Mouse (Mus musculus) adrenal gland, adult 8-10 months (tissue): ENCODE measurements around the gene Mettl13. TPM values are rescaled to one million over a fixed set of nuclear protein-coding genes. Genes with fewer than 3 reads are reported as not detected.

Experiments used
- DNase-seq: peaks from one replicate; pipeline ENCODE4 v3.0.0; 2022
- total RNA-seq, 4 experiments: library from RNA; stranded (reverse); gene quantifications; 2 replicates each; pipeline ENCODE4 v1.2.4; 2022

The Mettl13 gene
- total RNA-seq, 4 experiments from 2014 or later, result 16.3 to 34.5 (median 22.1) TPM

GRCm38 (mm10) chr1:162531584-162531983 is 16.8 kb downstream of the Mettl13 start:
- no peak for DNase-seq

GRCm38 (mm10) chr1:162530666-162531065 is 17.7 kb downstream of the Mettl13 start:
- DNase-seq, result no peak

DNA sequence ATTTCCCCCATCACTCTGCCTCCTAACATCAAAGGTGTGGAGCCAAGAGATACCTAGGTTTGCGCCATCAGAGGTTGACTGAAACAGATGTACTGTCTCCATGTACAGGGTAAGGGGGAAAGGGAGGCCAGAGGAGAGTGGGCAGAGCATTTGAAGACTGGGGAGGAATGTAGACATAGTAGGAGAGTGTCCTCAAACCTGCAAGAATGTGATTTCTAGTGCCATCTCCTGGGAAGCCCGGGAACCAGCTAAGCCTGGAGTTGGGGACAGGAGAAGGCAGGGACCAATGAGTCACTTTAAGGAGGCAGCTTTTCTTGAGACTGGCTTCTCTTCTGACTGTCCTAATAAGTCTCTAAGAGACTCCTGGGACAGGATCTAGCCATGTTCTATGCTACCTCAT is 18.7 kb downstream of the Mettl13 start:
- DNase-seq, result no peak

- no peak for DNase-seq
Observed at GRCm38 (mm10) chr1:162515116-162515515, 33.2 kb downstream of the Mettl13 start.

- DNase-seq, result no peak
Observed at GRCm38 (mm10) chr1:162510013-162510356, 38.4 kb downstream of the Mettl13 start.

DNA sequence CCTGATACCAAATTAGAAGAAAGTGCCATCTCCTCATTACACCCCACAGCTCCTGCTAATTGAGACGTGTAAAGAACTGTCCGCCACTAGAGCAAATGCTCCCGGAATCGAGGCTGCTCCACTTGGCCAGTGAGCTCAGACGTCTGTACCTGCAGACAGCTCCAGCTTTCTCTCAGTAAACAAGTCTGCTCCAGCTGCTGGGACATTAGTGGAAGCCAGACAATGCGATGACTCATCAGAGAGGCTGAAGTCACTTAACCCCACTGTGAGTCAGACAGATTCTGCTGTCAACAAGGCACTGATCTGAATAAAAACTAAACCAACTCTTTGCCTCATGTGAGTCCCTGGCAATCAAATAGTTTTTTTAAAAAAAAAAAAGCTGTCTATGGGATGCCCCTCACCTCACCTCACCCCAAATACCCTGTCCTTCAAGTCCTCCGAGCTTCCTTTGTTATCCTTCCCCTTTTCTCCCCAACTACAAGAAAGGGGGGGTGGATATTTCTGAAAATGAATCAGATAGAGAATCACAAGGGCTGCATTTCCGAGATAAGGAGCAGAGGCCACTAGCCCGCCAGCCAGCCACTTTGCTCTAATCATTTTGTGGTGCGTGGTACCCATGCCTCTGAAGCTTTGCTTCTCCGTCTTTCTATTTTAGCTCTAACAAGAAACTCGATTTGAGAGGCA is 38.9 kb downstream of the Mettl13 start:
- peak; percentile 76 for DNase-seq

DNA sequence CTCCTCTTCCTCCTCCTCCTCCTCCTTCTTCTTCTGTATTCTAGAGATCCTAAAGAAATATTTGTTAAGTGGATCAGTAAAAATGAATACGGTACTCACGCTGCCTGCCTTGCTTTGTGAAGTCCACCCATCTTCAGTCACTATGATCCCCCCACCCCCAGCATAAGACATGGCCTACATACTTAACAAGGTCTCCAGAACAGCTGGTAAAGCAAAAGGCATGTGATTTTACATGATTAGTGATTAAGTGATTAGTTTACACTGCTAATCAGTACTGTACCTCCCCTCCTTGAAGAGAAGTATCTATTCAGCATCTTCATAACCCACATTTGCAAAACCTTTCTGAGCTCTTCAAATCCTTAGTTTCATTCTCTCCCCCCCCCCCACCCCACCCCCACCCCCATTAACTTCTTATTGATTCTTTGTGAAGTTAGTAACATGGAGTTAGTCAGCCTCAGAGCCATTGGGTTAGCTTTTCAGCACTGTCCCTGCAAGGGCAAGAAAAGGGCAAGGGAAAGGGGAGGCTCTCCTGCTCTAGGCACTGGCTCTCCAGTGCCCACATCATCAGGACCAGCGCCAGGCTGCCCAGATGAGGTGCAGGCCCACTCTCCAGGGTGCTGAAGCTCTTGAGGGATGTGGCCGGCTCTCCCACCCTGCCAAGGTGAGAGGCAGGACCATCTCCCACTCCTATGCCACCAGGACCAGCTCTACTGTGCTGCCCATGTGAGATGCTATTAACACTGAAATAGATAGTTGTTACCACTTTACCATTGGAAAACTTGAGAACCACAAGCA is 39.9 kb downstream of the Mettl13 start:
- DNase-seq, result no peak

GRCm38 (mm10) chr1:162506516-162506915 is 41.8 kb downstream of the Mettl13 start:
- DNase-seq, result no peak

DNA sequence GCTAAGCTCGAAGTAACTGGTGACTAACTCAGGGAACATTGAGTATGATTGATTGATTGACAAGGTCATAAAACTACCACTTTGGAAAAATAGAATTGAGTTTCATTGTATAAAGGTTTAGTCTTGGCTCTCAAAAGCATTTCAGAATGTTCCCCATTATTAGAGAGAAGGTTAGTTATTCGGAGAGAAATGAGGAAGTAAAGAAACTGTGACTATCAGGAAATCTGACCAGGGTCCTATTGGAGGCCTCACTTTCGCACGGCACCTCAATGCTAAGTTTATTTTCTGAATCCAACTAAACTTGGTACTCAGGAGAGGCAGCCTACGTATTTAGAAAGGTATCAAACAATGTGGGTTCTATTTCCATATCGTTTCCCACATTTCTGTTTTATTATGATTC is 42.7 kb downstream of the Mettl13 start:
- no peak for DNase-seq

Other genes starting within 250 kb of the Mettl13 start
- 10 to 100 TPM; 13.8 to 48.5 (median 27.9) TPM for gene Dnm3, start 70.5 kb downstream of the Mettl13 start, total RNA-seq
- 10 to 100 TPM; 43.3 to 63.0 (median 53.2) TPM for gene Vamp4, start 22.0 kb upstream of the Mettl13 start, total RNA-seq
- 1 to 10 TPM; 2.1 to 4.7 (median 3.3) TPM for gene Myoc, start 90.6 kb upstream of the Mettl13 start, total RNA-seq
- gene Myocos, start 109.7 kb upstream of the Mettl13 start, total RNA-seq, result not detected
- 100 to 1,000 TPM; 169 to 176 (median 171) TPM for gene Prrc2c, start 192.0 kb upstream of the Mettl13 start, total RNA-seq